Mouse (Mus musculus) limb, embryonic 11.5 days (tissue): ENCODE results near the gene Ces4a. TPM values are rescaled to one million over a fixed set of nuclear protein-coding genes. Genes with fewer than 3 reads are reported as not detected.
"Not testable (repeated sequence)": the region's sequence is repeated elsewhere in the genome, so short reads cannot be mapped to it uniquely, and the experiment has no call there.

Experiments used
- ATAC-seq: fragments of 200-750 bp; cut with Nextera tagmentation; 2 replicates; pipeline ENCODE4 v1.8.0; 2017; ENCODE audit warnings: low read depth; ENCODE audit not compliant: insufficient number of reproducible peaks, low FRiP score, low TSS enrichment
- DNase-seq: peaks from one replicate; pipeline ENCODE4 v3.0.0-alpha.2; 2015; ENCODE audit warnings: low spot score
- H3K27ac ChIP-seq: fragments of 300-500 bp; sonication (generic); replicated peaks from 2 replicates; pipeline ENCODE4 v1.5.1; 2014; ENCODE audit warnings: low read depth, mild to moderate bottlenecking, low read length
- H3K27me3 ChIP-seq: fragments of 300-500 bp; sonication (generic); 2 replicates; pipeline ENCODE4 v1.6.1; 2014; ENCODE audit warnings: mild to moderate bottlenecking, low read length, mixed read lengths; ENCODE audit not compliant: control insufficient read depth, insufficient read depth
- H3K36me3 ChIP-seq: fragments of 300-500 bp; sonication (generic); 2 replicates; pipeline ENCODE4 v1.6.1; 2014; ENCODE audit warnings: mild to moderate bottlenecking, low read length, moderate library complexity, mixed read lengths; ENCODE audit not compliant: control insufficient read depth, insufficient read depth
- H3K4me1 ChIP-seq: fragments of 300-500 bp; sonication (generic); 2 replicates; pipeline ENCODE4 v1.6.1; 2014; ENCODE audit warnings: low read length, mixed read lengths; ENCODE audit not compliant: control insufficient read depth, insufficient read depth
- H3K4me2 ChIP-seq: fragments of 300-500 bp; sonication (generic); 2 replicates; pipeline ENCODE4 v1.6.1; 2014; ENCODE audit warnings: low read depth, mild to moderate bottlenecking, moderate library complexity; ENCODE audit not compliant: severe bottlenecking
- H3K4me3 ChIP-seq: fragments of 300-500 bp; sonication (generic); 2 replicates; pipeline ENCODE4 v1.5.1; 2014; ENCODE audit warnings: low read depth, low read length
- H3K9ac ChIP-seq: fragments of 300-500 bp; sonication (generic); 2 replicates; pipeline ENCODE4 v1.6.1; 2014; ENCODE audit warnings: mild to moderate bottlenecking, low read length
- H3K9me3 ChIP-seq: fragments of 300-500 bp; sonication (generic); 2 replicates; pipeline ENCODE4 v1.6.1; 2016; ENCODE audit warnings: low read length; ENCODE audit not compliant: control insufficient read depth
- WGBS: fragments of 180-500 bp; shearing (Covaris S2); extraction: QIAGEN DNeasy Blood & Tissue Kit; methylation state at CpG from one replicate; pipeline ENCODE4 v1.1.7; 2014; 5-methylcytosine and 5-hydroxymethylcytosine counted together
- polyA plus RNA-seq: library from polyadenylated mRNA; unstranded; fragments of >200 nt; fragmentation: Nextera tagmentation; extraction: Ambion mirVana; gene quantifications from 2 replicates; pipeline ENCODE4 v1.2.1, GENCODE M21; 2014

The Ces4a gene
- polyA plus RNA-seq, 1 experiment from 2014 or later: not detected

- Histone ChIP-seq H3K9me3 (no peaks in the 10 kb centered on the region), H3K4me3 (peak overlapping the region; percentile 96), H3K9ac (peak overlapping the region; percentile 97), H3K36me3 (no peaks in the 10 kb centered on the region), H3K27ac (peak overlapping the region; percentile 97), H3K4me2 (peak overlapping the region; percentile 65), H3K4me1 (peaks cover 7% of the 10 kb centered on the region), H3K27me3 (no peaks in the 10 kb centered on the region)
- peak; percentile 76 for DNase-seq
- WGBS: under 1% methylated on average over 87 of the region's 92 CpGs
- ATAC-seq: no peak; the same call in 1 of the 2 replicates
Measured at GRCm38 (mm10) chr8:105171116-105172002, 39.8 kb downstream of the Ces4a start.

GRCm38 (mm10) chr8:105172003-105172362 is 40.4 kb downstream of the Ces4a start:
- Histone ChIP-seq H3K27ac (no peak overlapping the region), H3K4me1 (peaks cover 7% of the 10 kb centered on the region), H3K36me3 (peaks cover 4% of the 10 kb centered on the region; the same call in 1 of the 2 replicates), H3K4me3 (peak overlapping the region; percentile 96), H3K27me3 (no peaks in the 10 kb centered on the region), H3K4me2 (peak overlapping the region; percentile 65), H3K9me3 (no peaks in the 10 kb centered on the region), H3K9ac (peak overlapping the region; percentile 97)
- WGBS: 49% methylated on average over 6 of the region's 6 CpGs
- DNase-seq (no peak), ATAC-seq (no peak)

GRCm38 (mm10) chr8:105175287-105175686 is 43.7 kb downstream of the Ces4a start:
- H3K27ac ChIP-seq, H3K9me3 ChIP-seq, H3K9ac ChIP-seq, H3K27me3 ChIP-seq, H3K36me3 ChIP-seq, H3K4me2 ChIP-seq, H3K4me1 ChIP-seq, H3K4me3 ChIP-seq, DNase-seq, ATAC-seq: not testable (repeated sequence)
- 91% methylated on average over 3 of the region's 3 CpGs for WGBS

GRCm38 (mm10) chr8:105178211-105178800 is 46.7 kb downstream of the Ces4a start:
- Histone ChIP-seq H3K27me3 (no peaks in the 10 kb centered on the region), H3K27ac (no peak overlapping the region), H3K36me3 (peaks cover 7% of the 10 kb centered on the region; the same call in 1 of the 2 replicates), H3K4me3 (no peak overlapping the region), H3K9me3 (no peaks in the 10 kb centered on the region), H3K4me2 (no peak overlapping the region), H3K4me1 (no peaks in the 10 kb centered on the region), H3K9ac (no peak overlapping the region)
- no peak for ATAC-seq
- DNase-seq: no peak
- WGBS: 76% methylated on average over 6 of the region's 6 CpGs

GRCm38 (mm10) chr8:105182201-105182600 is 50.6 kb downstream of the Ces4a start:
- no peaks in the 10 kb centered on the region for H3K4me1 ChIP-seq
- H3K9ac ChIP-seq: no peak overlapping the region
- no peak overlapping the region for H3K4me2 ChIP-seq
- H3K4me3 ChIP-seq: no peak overlapping the region
- H3K27ac ChIP-seq: no peak overlapping the region
- H3K36me3 ChIP-seq: peaks cover 6% of the 10 kb centered on the region; the same call in 1 of the 2 replicates
- H3K27me3 ChIP-seq: no peaks in the 10 kb centered on the region
- DNase-seq (no peak), ATAC-seq (no peak)
- H3K9me3 ChIP-seq: no peaks in the 10 kb centered on the region
- 41% methylated on average over 1 of the region's 1 CpGs for WGBS

- Histone ChIP-seq H3K4me2 (no peak overlapping the region), H3K36me3 (peaks cover 3% of the 10 kb centered on the region; the same call in 1 of the 2 replicates), H3K4me3 (no peak overlapping the region), H3K27me3 (no peaks in the 10 kb centered on the region), H3K4me1 (no peaks in the 10 kb centered on the region), H3K27ac (no peak overlapping the region), H3K9ac (no peak overlapping the region), H3K9me3 (no peaks in the 10 kb centered on the region)
- DNase-seq: no peak
- no peak for ATAC-seq
- 86% methylated on average over 1 of the region's 1 CpGs for whole genome bisulfite sequencing
Measured at GRCm38 (mm10) chr8:105186467-105187005, 54.9 kb downstream of the Ces4a start.

GRCm38 (mm10) chr8:105192182-105192581 is 60.6 kb downstream of the Ces4a start:
- peaks cover 10% of the 10 kb centered on the region for H3K36me3 ChIP-seq
- no peak overlapping the region for H3K4me3 ChIP-seq

More at GRCm38 (mm10) chr8:105192182-105192581, 60.6 kb downstream of the Ces4a start:
- 95% methylated on average over 5 of the region's 5 CpGs for WGBS
- Histone ChIP-seq H3K4me1 (no peaks in the 10 kb centered on the region), H3K9ac (no peak overlapping the region), H3K4me2 (no peak overlapping the region), H3K27me3 (no peaks in the 10 kb centered on the region), H3K9me3 (no peaks in the 10 kb centered on the region), H3K27ac (no peak overlapping the region)
- DNase-seq (no peak), ATAC-seq (no peak)
